Mouse (Mus musculus) G1E (cell line): ENCODE measurements at regions not wholly inside any gene's neighbourhood (a gene's known extent, or its start where the extent isn't known, plus 50 kb on each side); places are given as distances from the start of the nearest gene placed in this dataset.

Experiments
- CTCF ChIP-seq: IDR thresholded peaks from 2 replicates; pipeline ENCODE4 v1.5.1; 2012; ENCODE audit warnings: low read depth, low read length, inconsistent platforms, mixed read lengths
- GATA1 ChIP-seq: IDR thresholded peaks from 2 replicates; pipeline ENCODE4 v1.6.1; 2012; ENCODE audit warnings: borderline replicate concordance, low read length, inconsistent platforms, mixed read lengths
- GATA2 ChIP-seq: IDR thresholded peaks from 2 replicates; pipeline ENCODE4 v1.6.1; 2012; ENCODE audit warnings: low read depth, low read length, inconsistent platforms, borderline replicate concordance
- POLR2AphosphoS5 ChIP-seq: IDR thresholded peaks from 2 replicates; pipeline ENCODE4 v1.6.1; 2012; ENCODE audit warnings: low read depth, low read length, inconsistent platforms; ENCODE audit not compliant: insufficient replicate concordance
- TAL1 ChIP-seq: conservative IDR thresholded peaks from 2 replicates; pipeline ENCODE4 v1.6.1; 2012; ENCODE audit warnings: low read depth, low read length, inconsistent platforms, mixed read lengths

- TF ChIP-seq CTCF (no peak), GATA1 (no peak), POLR2AphosphoS5 (no peak), GATA2 (no peak), TAL1 (no peak)
Measured at GRCm38 (mm10) chr6:94407751-94408150, 92.4 kb upstream of the Slc25a26 start.
